Comparison of ENCODE assay signal across 8 mouse cellular contexts in the genomic region with DNA sequence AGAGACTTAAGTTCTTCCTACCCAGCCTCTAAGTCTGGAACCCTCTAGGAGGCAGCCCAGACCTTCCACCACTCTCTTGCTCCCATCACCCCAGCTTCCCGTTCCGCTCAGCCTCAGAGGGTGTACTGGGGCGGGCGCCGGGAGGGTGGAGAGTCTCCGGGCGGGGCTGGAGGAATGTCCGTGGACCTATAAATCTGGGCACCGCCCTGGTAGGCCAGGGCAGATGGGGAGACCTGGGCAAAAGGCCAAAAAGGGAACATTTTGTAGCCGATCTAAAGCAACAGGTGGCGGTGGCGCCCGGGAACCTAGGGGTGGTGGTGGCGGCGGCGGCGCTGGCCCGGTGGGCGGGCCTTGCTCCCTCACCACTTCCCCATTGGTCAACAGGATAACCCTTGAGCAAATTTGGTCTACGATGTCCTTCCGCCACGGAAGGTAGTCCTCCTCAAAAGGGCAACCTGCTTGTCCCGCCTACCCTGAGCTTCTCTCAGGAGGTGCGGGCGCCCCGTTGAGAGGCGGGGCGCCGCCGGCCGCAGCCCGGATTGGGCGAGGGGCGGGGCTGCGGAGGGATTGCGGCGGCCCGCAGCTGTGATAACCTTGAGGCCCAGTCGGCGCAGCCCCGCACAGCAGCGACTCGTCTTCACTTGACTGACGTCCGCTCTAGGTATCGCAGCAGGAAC. TPM values are rescaled to one million over a fixed set of nuclear protein-coding genes. Genes with fewer than 3 reads are reported as not detected.
DNase-seq lines count a peak whose midpoint lies in the region; ATAC-seq lines count a peak whose summit lies in the region.

A gene (plus strand): TSS at position 411 of the 677 bp plus-strand sequence.

- peak; percentile 100 for DNase-seq in ES-CJ7 (ENCODE audit: low read depth, low spot score)
- DNase-seq in cerebellum, adult 11 months = peak; percentile 96
- DNase-seq in forebrain, embryonic 14.5 days (ENCODE audit: low spot score) = peak; percentile 98
- peak; percentile 94 to 95 for DNase-seq in heart, postnatal 14 days
- DNase-seq in layer of hippocampus, adult 11-12 months (ENCODE audit: low spot score) = peak; percentile 98
- peak; percentile 98 to 99 for DNase-seq in lung, adult 18-20 months
- peak; percentile 96 for DNase-seq in testis, postnatal 14 days (ENCODE audit: low spot score)

- intact Hi-C loops in heart, postnatal 14 days (cut with DNase I) = loop anchor here (2.0 to 5.0 kb wide), 2 partner anchors 23 to 39 kb away; a partner anchor contains a TSS

- no peaks in the 10 kb centered on the region for H3K27me3 ChIP-seq in forebrain, embryonic 14.5 days (replicated peaks; ENCODE audit: control insufficient read depth, insufficient read depth, low read length)
- no peaks in the 10 kb centered on the region for H3K27me3 ChIP-seq in neural tube, embryonic 15.5 days (replicated peaks)

- ATAC-seq in forebrain, embryonic 14.5 days = peak; percentile 89
- peak; percentile 92 for ATAC-seq in neural tube, embryonic 15.5 days (ENCODE audit: low FRiP score)

- H3K4me1 ChIP-seq in forebrain, embryonic 14.5 days (ENCODE audit: control insufficient read depth, insufficient read depth, low read length) = peaks cover 23% of the 10 kb centered on the region
- H3K4me1 ChIP-seq in neural tube, embryonic 15.5 days = peaks cover 40% of the 10 kb centered on the region

- peak within 1 kb of the TSS; percentile 60 for H3K4me3 ChIP-seq in forebrain, embryonic 14.5 days (ENCODE audit: low read depth, low read length)
- peak within 1 kb of the TSS; percentile 93 for H3K4me3 ChIP-seq in neural tube, embryonic 15.5 days (replicated peaks)

- peaks cover 13% of the 10 kb centered on the region for H3K36me3 ChIP-seq in forebrain, embryonic 14.5 days (ENCODE audit: control insufficient read depth, insufficient read depth, low read length)
- H3K36me3 ChIP-seq in neural tube, embryonic 15.5 days = 0 out of 2 replicates have a peak, but pooled peaks cover 4% of the 10 kb centered on the region

- H3K4me2 ChIP-seq in forebrain, embryonic 14.5 days (ENCODE audit: low read length) = peak within 1 kb of the TSS; percentile 87
- H3K4me2 ChIP-seq in neural tube, embryonic 15.5 days = peak within 1 kb of the TSS; percentile 71

- under 1% methylated on average over 46 of the region's 46 CpGs for WGBS in forebrain, embryonic 14.5 days
- 2% methylated on average over 46 of the region's 46 CpGs for WGBS in neural tube, embryonic 15.5 days

- no peaks in the 10 kb centered on the region for H3K9me3 ChIP-seq in forebrain, embryonic 14.5 days (replicated peaks; ENCODE audit: control insufficient read depth, low read length)
- no peaks in the 10 kb centered on the region for H3K9me3 ChIP-seq in neural tube, embryonic 15.5 days (replicated peaks)

- peak within 1 kb of the TSS; percentile 93 for H3K27ac ChIP-seq in forebrain, embryonic 14.5 days (ENCODE audit: low read depth, low read length)
- peak within 1 kb of the TSS; percentile 99 for H3K27ac ChIP-seq in neural tube, embryonic 15.5 days (replicated peaks)

- peak within 1 kb of the TSS; percentile 75 for H3K9ac ChIP-seq in forebrain, embryonic 14.5 days (ENCODE audit: low read length)
- peak within 1 kb of the TSS; percentile 95 for H3K9ac ChIP-seq in neural tube, embryonic 15.5 days (replicated peaks)

RNA-seq across cellular contexts. Expression of the gene that starts here (rescaled TPM):
- 1,240 and 1,376 TPM in 2 replicates for polyA plus RNA-seq in forebrain, embryonic 14.5 days (2014; fragmentation: Nextera tagmentation; extraction: Ambion mirVana)
- total RNA-seq in heart, postnatal 14 days (2021) = 1,000 to 10,000 TPM; 1,287 to 1,327 TPM
- polyA plus RNA-seq in neural tube, embryonic 15.5 days (2015; fragmentation: Nextera tagmentation; extraction: Ambion mirVana) = 997 and 1,089 TPM in 2 replicates

Comparison
In these comparisons a context has a peak if more than half of its experiments do, and no peak if none do; other contexts are left out.
1. Peak in every context shown above with its lines: DNase-seq, ATAC-seq, H3K4me3 ChIP-seq and H3K27ac ChIP-seq.